Mouse (Mus musculus): ENCODE results near the gene Slc35e3.

DNA sequence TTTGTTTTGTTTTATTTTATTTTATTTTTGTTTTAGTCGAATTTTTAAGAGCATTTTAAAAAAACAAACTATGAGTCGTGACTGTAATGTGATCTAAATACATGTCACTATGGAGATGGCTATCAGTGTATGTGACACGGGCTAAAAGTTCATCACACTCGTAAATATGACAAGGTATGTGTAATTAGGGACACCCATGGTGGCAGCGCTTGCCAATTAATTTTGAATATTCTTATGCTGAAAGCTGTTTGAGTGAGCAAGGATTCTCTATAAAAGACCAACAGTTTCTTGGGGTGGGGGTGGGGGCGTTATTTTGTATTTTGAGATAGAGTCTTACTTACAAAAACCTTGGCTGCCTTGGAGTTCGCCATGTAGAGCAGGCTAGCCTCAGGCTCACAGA lies 20.5 kb downstream of the Slc35e3 start:
- TF ChIP-seq CTCF (IDR thresholded peaks at IDR 0.05; ENCODE audit: borderline replicate concordance, extremely low read depth, insufficient read depth, insufficient read length) (no peak), POLR2A (IDR thresholded peaks at IDR 0.05; ENCODE audit: borderline replicate concordance, extremely low read depth, insufficient read depth, insufficient read length, poor library complexity, severe bottlenecking) (no peak)

Measured in brain, embryonic 14.5 days (tissue).